Mouse (Mus musculus): ENCODE measurements around the gene Zfp110. TPM values are rescaled to one million over a fixed set of nuclear protein-coding genes. Genes with fewer than 3 reads are reported as not detected.
"Not testable (repeated sequence)": the region's sequence is repeated elsewhere in the genome, so short reads cannot be mapped to it uniquely, and the experiment has no call there.

Gene Zfp110
- 100 to 1,000 TPM in 1 of 2 experiments, 10 to 100 TPM in 1; 91.9 to 118 TPM for polyA plus RNA-seq (2017; shearing (Covaris generic))

DNA sequence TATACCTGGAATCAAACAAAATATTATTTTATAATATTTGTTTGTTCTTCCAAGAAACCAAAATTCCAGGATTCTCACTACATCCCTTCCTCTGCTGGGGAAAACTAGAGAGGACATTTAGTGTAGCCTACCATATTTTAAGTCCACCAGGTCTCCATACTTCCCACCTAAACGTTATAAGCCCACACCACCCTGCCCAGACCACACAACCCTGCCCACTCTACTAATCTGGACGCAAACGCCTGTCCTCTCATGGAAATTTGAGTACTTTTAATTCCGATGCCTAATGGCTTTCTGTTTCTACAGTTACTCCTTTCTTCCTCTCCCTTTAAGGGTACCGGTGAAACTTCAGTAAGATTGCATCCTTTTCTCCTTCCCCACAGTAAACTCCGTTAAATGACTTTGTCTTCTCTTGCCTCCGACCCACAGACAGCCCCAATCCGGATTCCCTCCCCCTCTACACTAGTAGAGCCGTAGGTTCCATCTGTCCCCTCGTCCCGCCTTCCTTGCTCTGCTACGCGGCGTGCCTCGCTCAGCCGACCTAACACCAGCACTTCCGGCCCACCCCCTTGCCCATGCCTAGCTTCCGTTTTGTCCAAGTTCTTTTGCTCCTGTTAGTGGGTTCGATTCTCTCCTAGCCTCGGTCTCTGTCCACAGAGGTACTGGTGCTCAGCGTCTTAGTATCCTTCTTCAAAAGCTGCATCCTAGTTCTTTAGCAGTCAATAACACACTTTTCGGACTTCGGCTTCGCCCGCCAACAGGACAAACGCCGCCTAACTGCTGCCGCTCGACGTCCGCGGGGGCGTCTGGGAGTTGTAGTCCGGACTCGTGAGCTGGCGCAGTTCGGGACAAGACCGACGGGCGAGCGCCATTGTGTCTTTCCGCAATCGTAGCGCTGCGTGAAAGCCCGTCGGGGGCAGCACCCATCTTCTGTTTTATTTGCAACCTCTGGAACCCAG is at the start of gene Zfp110:
Zfp110 (plus strand) TSS at position 600 of the 959 bp plus-strand sequence.
- peak; percentile 93 for ATAC-seq

- ATAC-seq, result no peak
Observed at GRCm38 (mm10) chr7:12787333-12787732, 47.2 kb upstream of the Zfp110 start.

- no peak for ATAC-seq
Observed at GRCm38 (mm10) chr7:12788025-12788424, 46.5 kb upstream of the Zfp110 start.

DNA sequence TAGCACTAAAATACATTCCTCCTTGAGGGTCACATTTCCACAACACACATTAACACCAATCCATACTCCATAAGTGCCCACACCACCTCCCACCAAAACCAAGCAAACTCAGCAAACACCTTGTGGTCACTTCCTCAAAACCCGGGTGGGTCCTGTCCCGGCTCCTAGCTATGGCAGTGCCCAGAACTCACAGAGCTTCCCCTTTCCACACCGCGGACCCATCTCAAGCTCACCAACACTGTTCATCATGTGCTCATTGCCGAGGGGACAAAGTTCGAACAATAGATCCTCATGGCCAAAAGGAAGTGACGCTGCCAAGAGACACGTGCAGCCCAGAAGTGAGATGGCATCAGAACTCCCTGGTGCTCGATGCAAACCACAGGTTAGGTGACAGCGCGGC is 41.9 kb upstream of the Zfp110 start:
- not testable (repeated sequence) for ATAC-seq

DNA sequence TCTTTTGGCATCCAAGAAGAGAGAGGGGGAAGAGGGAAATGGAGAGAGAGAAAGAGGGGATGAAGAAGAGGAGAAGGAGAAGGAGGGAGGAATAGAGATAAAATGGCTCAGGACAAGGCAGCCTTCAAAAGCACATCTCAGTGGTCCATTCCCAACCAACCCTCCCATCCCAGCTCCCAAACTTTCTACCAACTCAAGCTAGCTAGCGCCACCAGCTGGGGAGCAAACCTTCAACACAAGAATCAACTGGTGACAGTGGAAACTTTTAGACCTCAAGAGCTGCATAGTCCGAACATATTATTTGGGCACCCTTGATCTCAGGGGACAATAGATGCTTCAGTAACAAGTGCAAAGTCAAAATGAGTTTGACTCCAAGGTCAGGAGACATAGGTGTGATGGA is 36.6 kb upstream of the Zfp110 start:
- no peak for ATAC-seq

- ATAC-seq, result no peak
Observed at GRCm38 (mm10) chr7:12799554-12799953, 35.0 kb upstream of the Zfp110 start.

DNA sequence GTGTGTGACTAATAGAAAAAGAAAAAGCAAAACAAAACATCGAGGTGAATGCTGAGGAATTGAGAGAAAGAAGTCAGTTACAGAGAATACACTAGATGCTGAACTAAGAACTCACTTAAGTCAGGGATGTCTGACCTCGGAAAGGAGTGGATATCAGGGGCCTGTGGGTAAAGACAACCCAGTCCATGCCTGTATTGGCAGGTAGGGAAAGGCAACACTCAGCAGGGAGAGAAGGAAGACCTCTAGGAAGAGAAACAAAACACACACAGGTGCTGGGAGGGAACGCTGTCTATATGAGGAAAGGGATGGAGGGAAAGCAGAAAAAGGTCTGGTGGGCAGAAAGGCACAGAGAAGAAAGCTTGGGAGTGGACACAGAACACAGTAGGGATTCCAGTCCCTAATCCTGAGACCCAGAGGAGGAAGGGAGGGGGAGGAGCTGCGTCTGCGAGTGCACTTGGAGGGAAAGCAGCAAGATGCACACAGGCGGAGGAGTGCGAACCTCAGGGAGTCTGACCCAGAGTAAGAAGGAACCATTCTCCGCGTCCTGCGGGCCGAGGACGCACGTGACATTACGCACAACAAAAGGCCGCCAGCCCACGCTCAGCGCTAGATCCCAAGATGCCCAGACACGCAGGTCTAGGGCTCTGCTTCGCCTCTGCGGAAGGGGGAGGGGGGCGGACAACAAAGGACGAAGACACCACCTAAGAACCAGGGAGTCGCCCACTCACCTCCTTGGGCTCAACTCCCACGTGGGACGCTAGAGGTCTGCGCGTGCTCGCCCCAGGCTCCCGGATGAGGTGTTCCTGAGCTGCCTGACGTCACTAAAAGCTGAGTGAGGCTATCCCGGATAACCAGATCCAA is 31.5 kb upstream of the Zfp110 start, which contains the start of gene Zscan18:
Zscan18 (minus strand) TSS at position 770 of the 861 bp plus-strand sequence.
- peak; percentile 89 for ATAC-seq

DNA sequence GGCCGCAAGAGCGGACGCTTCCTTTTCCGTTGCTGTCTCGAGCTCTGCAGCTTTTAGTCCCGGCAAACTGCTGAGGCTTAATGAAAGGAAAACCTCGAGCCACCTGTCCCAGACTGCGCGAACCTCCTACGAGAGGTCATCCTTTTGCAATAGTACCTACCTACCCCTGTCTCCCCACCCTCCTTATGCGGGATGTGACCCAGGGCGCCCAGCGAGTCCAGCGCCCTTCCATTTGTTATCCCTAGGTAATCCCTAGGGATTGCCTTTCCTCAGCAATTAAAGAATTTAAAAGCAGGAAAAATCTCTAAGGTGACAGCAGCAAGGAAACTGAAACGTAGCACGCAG is 30.9 kb upstream of the Zfp110 start:
- no peak for ATAC-seq

GRCm38 (mm10) chr7:12815566-12815965 is 19.0 kb upstream of the Zfp110 start:
- ATAC-seq, result no peak

DNA sequence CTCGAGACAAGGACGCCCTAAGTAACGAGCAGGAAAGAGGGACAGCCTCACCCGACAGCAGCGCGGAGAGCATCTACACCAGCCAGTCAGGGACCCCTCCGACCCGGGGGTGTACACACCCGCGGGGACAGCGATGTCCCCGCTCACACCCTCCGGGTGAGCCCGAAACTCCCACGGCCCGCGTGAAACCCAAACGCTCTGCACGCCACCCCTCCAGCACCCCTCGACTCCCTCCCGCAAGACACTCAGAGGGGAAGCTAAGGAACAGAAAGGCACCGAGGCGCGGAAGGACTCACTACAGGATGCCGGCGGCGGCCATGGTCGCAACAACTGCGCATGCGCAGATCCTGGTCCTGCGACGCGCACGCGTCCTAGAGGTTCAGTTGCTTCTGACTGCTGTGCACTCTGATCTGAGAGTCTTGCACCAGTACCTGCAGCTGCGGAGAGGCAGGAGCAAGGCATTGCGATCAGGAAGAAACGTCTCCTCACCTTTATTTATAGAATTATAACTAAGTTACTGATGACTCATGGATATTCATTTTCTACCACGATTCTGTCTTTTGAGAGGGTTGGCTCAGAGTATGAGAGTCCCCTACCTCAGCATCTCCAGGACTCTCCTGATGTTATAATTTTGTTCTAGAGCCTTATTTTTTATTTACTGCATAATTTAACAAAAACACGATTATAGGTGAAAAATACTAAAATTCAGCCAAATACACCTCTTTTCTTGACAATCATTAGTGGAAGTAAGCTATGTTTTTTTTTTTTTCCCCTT is 15.9 kb upstream of the Zfp110 start, which contains the start of gene Zfp329:
Zfp329 (minus strand) TSS at position 338 of the 775 bp plus-strand sequence.
- peak; percentile 98 for ATAC-seq

GRCm38 (mm10) chr7:12835193-12835671 is 671 bp downstream of the Zfp110 start:
- peak; percentile 28 for ATAC-seq

- ATAC-seq, result no peak
Observed at GRCm38 (mm10) chr7:12835779-12836178, 1.2 kb downstream of the Zfp110 start.

DNA sequence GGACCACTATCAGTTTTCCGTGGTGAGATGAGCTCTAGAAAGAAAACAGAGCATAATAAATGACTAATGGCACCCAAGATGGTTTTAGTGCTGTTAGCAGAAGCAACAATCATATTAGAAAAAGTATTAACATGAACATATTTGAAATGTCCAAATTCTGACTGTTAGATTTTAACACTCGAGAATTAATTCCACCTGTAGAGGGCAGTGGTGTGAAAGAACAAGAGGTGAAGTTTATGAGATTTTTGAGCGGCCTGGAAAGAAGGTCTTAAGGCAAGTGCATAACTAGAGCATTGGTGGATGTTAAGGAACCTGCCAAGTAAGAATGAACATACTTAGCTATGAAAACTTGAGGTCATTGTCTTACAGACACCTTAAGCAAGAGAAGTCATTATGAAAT is 39.7 kb downstream of the Zfp110 start:
- ATAC-seq, result peak; percentile 64

GRCm38 (mm10) chr7:12880036-12880435 is 45.5 kb downstream of the Zfp110 start:
- no peak for ATAC-seq

DNA sequence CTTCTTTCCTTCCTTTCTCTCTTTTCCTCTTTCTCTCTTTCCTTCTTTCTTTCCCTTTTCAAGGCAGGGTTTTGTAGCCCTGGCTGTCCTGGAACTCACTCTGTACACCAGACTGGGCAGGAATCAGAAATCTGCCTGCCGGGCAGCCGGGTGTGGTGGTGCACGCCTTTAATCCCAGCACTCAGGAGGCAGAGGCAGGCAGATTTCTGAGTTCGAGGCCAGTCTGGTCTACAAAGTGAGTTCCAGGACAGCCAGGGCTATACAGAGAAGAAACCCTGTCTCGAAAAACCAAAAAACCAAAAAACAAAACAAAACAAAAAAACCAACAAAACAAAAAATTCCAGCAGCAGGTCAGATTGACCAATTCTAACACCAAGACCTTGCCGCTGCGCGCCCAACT is 45.9 kb downstream of the Zfp110 start:
- peak; percentile 18 for ATAC-seq

GRCm38 (mm10) chr7:12880911-12881660 is 46.5 kb downstream of the Zfp110 start, which contains the start of gene Zfp128:
Gene Zfp128 (plus strand): TSS chr7:12881177.
- peak; percentile 100 for ATAC-seq

- ATAC-seq, result no peak
Observed at GRCm38 (mm10) chr7:12886563-12887266, 52.2 kb downstream of the Zfp110 start.

DNA sequence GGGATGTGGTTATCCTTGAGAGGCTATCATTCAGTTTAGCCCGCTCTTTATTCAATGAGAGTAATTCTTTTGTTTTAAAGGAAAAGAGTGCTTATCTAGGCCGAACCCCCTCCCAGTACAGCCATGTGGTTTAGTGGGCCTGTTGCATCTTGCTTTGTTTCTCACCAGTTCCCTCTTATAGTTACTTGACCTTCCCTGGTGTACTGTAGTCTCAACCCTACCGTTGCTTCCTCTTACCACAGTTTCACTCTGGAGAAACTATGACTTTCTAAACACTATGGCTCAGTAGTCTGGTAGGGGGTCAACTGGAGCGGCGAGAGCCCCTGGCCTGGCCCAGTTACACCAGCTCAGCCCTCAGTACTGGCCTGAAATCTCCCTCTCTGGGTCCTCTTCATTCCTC is 53.0 kb downstream of the Zfp110 start:
- ATAC-seq, result no peak

DNA sequence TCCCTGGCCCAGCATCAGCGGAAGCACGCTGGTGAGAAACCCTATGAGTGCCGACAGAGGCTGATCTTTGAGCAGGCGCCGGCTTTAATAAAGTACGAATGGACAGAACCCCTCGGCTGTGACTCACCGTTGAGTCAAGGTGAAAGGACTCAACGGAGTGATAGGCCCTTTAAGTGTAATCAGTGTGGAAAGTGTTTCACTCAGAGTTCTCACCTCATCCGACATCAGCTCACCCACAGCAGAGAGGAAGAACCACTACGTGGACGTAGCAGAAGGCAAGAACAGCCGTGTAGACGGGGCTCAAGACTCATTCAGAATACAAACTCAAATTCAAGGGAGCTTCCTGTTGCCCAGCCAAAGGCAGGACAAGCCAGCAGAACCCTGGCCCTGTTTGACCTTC is 56.4 kb downstream of the Zfp110 start:
- ATAC-seq, result peak; percentile 57

- ATAC-seq, result no peak
Observed at GRCm38 (mm10) chr7:12891334-12891733, 56.8 kb downstream of the Zfp110 start.

Data from CD4-positive, CD25-positive, alpha-beta regulatory T cell, adult 4 months (primary cell).